Mouse (Mus musculus) E14TG2a.4 (cell line): ENCODE data around the gene 2010111I01Rik.

Source experiments
- CTCF ChIP-seq: conservative IDR thresholded peaks from 2 replicates; pipeline ENCODE4 v1.5.1; 2014; ENCODE audit warnings: low read length
- NANOG ChIP-seq: IDR thresholded peaks from 2 replicates; pipeline ENCODE4 v1.6.1; 2014; ENCODE audit warnings: borderline replicate concordance, low read length, mixed read lengths
- POU5F1 ChIP-seq: IDR thresholded peaks from 2 replicates; pipeline ENCODE4 v1.6.1; 2014; ENCODE audit warnings: low read length, borderline replicate concordance

- TF ChIP-seq CTCF = no peak
- TF ChIP-seq NANOG = no peak
- no peak for TF ChIP-seq POU5F1
Measured at GRCm38 (mm10) chr13:63304799-63305159, 340.1 kb downstream of the 2010111I01Rik start.
